Mouse (Mus musculus) adrenal gland (tissue): ENCODE measurements at regions not wholly inside any gene's neighbourhood (a gene's known extent, or its start where the extent isn't known, plus 50 kb on each side); places are given as distances from the start of the nearest gene placed in this dataset.

Experiments used
- intact Hi-C: fragments of 180-260 bp; cut with DNase I; formaldehyde crosslinking; loops from one replicate; pipeline ENCODE4 v1.15.1; 2025

- intact Hi-C loops, result no loop called here
Observed at GRCm38 (mm10) chr3:70384235-70384634, 376.8 kb downstream of the Otol1 start.

- intact Hi-C loops, result no loop called here
Observed at GRCm38 (mm10) chr3:70385961-70386360, 378.5 kb downstream of the Otol1 start.

GRCm38 (mm10) chr3:70401187-70401586 is 393.8 kb downstream of the Otol1 start:
- intact Hi-C loops, result no loop called here

- intact Hi-C loops, result loop anchor here (5.0 kb wide), 1 partner anchor 304 kb away; no protein-coding TSS in a partner anchor
Observed at GRCm38 (mm10) chr3:70406571-70406970, 399.2 kb downstream of the Otol1 start.

GRCm38 (mm10) chr3:70418273-70418672 is 410.9 kb downstream of the Otol1 start:
- intact Hi-C loops, result no loop called here

DNA sequence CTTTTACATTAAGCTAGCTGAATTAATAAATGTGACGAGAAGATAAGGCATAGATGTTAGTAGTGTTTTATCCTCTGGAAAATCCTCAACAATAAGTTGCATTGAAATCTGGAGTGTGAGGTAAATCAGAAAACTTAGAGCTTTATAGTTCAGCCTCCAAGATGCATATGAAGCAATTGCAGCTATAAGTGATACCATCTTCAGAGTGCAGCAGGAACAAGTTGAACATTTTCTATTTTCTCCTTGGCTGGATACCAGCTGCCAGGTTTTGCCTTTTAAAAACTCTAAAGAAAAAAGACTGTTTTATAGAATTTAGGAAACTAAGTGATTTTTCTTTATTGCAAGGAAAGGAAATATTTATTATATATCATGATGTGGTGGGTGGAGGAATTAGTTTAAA is 414.6 kb downstream of the Otol1 start:
- intact Hi-C loops, result no loop called here

DNA sequence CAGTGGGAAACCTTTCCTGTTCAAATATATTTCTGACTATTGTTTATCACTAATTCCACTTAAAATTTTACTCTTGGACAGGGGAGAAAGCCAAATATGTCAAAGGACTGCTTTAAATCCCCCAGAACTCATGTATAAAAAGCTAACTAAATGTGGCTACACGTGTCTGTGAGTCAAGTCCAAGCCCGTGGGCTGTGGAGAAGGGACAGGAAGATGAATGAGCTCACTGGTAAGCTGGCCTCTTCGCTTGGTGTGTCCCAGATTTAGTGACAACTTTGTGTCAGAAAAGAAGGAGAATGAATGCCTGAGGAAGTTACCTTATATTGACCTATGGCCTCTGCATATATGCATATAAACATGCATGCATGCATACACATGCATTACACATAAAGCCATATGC is 415.3 kb downstream of the Otol1 start:
- intact Hi-C loops, result no loop called here

- intact Hi-C loops, result no loop called here
Observed at GRCm38 (mm10) chr3:70436671-70437070, 429.3 kb downstream of the Otol1 start.

- intact Hi-C loops, result no loop called here
Observed at GRCm38 (mm10) chr3:70457181-70457847, 449.9 kb downstream of the Otol1 start.

- intact Hi-C loops, result no loop called here
Observed at GRCm38 (mm10) chr3:70460811-70461210, 453.4 kb downstream of the Otol1 start.

- intact Hi-C loops, result no loop called here
Observed at GRCm38 (mm10) chr3:70463221-70463620, 455.8 kb downstream of the Otol1 start.

DNA sequence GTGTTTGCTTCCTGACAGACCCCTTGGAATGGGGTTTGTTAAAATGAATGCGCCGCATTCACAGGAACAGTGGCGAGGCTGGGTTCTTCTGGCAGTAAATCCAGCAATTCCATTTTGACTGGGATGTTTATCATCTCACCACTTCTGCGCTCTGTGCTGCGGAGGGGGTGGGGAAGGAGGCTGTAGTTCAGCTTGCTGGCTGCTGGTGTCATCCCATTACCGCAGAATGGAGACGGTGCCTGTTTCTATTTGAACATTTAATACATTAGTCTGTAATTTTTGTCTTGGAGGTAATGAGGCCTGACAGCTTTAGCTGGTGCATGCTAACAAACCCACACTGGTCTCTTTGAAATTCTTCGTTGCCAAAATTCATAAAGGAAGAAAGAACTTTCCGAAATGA is 475.1 kb downstream of the Otol1 start:
- intact Hi-C loops, result no loop called here

DNA sequence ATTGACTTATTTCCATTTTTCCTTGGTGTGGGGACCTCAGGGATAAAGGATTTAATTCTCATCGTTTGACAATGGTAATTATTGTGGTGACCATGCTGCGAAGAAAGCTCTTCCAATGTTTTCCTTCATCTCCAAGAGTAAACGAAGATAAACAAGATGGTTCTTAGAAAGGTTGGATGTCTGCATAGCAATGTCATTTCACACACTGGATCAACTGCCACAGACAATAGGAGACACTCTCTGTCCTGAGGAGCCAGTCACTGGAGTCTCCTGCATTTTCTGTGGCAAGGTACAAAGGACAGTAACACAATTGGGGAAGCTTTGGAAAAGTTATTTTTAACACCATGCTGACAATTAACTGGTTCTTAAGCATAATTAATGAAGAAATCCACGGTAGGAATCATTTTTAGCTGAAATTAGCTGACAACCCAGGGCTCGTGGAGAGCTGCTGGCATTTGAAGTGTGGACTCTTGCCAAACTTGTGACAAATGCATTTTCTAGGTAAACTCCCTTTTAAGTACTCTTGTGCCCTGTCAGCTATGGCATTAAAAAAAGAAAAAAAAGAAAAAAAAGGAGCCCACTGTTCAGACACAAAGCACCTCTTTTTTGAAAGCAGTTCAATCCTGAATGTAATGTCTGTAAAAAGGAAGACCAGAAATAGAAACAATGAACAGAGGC is 475.8 kb downstream of the Otol1 start:
- intact Hi-C loops, result no loop called here

GRCm38 (mm10) chr3:70496431-70496830 is 489.0 kb downstream of the Otol1 start:
- intact Hi-C loops, result no loop called here

- intact Hi-C loops, result no loop called here
Observed at GRCm38 (mm10) chr3:70500245-70500858, 492.9 kb downstream of the Otol1 start.

DNA sequence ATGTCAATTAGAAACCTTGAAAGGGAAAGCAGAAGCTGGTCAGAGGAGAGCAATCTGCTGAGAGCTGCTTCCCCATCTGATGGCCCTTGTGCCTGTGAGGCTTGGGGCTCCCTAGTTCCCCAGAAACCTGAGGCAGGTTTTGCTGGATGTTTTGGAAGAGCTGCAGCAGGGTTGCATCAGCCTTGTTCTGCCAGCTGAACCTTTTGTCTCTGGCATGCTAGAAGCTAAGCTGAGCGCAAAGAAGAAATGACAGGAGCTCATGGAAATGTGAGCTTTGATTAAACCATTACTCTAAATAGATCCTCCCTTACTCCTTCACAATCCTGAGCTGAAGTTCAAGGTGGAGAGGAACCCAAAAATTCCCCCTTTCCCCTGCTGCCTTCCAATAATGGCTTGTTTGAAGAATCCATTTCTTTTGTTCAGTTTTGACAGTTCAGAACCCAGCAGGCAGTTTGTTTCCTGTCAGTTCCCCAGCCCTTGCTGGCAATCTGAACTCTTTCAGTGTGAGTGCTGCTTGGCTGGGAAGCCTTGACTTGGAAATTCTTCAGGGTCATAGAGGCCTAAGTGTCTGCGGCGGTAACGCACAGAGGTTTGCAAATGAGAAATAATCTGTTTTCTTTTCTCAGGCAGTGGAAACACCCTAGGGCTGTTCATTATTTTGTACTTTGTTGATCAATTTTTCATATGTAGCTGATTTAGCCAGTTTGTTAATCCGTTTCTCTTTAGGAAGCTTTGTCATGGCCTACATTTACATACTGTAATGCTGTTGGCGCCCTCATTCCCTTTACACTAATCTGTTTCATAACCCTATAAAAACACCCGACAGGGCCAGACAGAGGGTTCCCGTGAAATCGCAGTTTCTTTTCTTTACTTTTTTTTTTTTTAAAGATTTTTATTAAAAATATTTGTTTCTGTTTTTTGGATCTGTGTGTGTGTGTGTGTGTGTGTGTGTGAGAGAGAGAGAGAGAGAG is 493.9 kb downstream of the Otol1 start:
- intact Hi-C loops, result no loop called here

DNA sequence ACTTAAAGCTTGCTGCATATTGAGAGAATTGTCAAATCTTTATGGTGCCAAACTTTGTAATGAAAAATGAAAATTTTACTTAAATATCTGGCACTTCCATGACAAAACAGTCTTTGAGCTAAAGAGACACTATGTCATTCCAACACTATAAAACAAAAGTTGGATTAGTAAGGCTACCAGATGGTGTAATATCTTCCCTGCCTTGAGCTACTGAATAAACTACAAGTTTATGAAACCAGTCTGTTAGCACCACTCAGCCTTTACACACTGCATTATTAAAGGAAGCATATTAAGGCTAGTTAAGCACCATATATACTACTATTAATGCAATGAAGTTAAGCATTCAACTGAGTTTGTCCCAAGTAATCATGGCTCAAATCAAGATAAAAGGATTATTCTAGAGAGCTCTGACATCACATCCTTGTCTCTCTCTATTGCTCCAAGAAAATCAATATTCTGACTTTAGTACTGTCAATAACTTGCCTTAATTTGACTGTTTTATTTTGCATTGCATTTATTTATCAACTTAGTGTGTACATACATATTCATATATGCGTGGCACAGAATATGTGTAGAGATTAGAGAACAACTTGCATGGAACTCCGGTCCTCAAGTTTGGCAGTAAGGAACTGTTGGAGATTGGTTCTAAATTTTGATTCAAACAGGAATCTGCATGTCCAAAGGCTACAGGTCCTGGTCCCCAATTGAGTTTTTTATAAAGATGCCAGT is 526.3 kb downstream of the Otol1 start:
- intact Hi-C loops, result no loop called here

- intact Hi-C loops, result no loop called here
Observed at GRCm38 (mm10) chr3:70535084-70535483, 527.7 kb downstream of the Otol1 start.

DNA sequence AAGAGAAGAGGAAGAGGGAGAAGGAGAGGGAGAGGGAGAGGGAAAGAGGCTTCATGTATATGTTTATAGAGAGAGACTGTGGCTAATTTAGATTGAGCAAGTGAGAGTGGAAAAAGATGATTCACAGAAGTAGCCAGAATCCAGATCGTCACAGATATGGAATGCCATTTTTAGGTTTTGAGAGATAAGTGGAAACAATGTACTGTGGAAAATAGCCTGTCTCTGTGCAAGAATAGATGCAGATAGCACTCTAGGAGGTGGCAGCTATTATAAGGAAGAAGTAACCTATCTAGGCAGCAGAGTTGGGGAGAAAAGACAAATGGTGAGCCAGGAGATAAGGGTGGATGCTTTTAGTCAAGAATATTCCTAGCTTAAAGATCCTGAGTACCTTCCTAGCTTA is 536.5 kb downstream of the Otol1 start:
- intact Hi-C loops, result no loop called here

DNA sequence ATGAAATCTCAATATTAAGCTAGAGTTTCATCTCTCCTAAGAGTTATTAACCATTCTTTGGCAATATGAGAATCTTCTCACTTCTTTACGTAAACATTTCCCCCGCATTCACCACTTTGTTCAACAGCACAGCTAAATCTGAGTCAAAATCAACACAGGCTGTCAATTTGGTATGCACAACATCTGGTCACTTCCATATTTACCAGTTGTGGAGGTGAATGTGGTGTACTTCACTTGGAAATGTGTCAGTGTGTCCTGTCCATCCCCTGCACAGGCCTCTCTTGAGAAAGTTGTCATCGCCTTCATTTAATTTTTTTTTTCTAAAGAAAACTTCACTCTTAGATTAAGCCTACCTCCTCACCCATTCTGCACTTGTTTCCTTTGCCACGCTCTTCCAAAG is 550.4 kb downstream of the Otol1 start:
- intact Hi-C loops, result no loop called here
